Mouse (Mus musculus) heart, postnatal 0 days (tissue): Measurements from ENCODE around the gene Tlx2.

ENCODE experiments used
- CTCF ChIP-seq: IDR thresholded peaks from 2 replicates; pipeline ENCODE4 v1.5.1; 2016; ENCODE audit warnings: antibody characterized with exemption, control low read depth, low read depth
- EP300 ChIP-seq: IDR thresholded peaks from 2 replicates; pipeline ENCODE4 v1.6.1; 2016; ENCODE audit warnings: antibody characterized with exemption, low read depth

- TF ChIP-seq EP300 = no peak
- TF ChIP-seq CTCF = no peak
Measured at GRCm38 (mm10) chr6:83049367-83049766, 20.7 kb downstream of the Tlx2 start.
